Mouse (Mus musculus) small intestine, adult 2 months (tissue): ENCODE data around the gene Ctbp1.

Experiments
- CTCF ChIP-seq: fragments of 200-500 bp; IDR thresholded peaks from 2 replicates; pipeline ENCODE4 v1.5.1; 2012; ENCODE audit warnings: low read depth, mild to moderate bottlenecking, control low read depth, inconsistent platforms, low read length, moderate library complexity, mixed read lengths; ENCODE audit not compliant: insufficient replicate concordance, insufficient read length; ENCODE audit errors: extremely low read depth
- POLR2A ChIP-seq: fragments of 200-500 bp; IDR thresholded peaks from 2 replicates; pipeline ENCODE4 v1.6.1; 2012; ENCODE audit warnings: low read depth, mild to moderate bottlenecking, control low read depth, inconsistent platforms, low read length, moderate library complexity

- TF ChIP-seq CTCF (no peak), POLR2A (no peak)
Observed at GRCm38 (mm10) chr5:33220350-33221044, 54.3 kb downstream of the Ctbp1 start.
